Comparison of ENCODE assay signal across 8 mouse cellular contexts in genomic region chr11:106788775-106789459, GRCm38 (mm10). TPM values are rescaled to one million over a fixed set of nuclear protein-coding genes. Genes with fewer than 3 reads are reported as not detected.
A peak's percentile ranks its signal among the peaks of the same experiment; 100 is the strongest.
DNase-seq lines count a peak whose midpoint lies in the region; ATAC-seq and TF ChIP-seq lines count a peak whose summit lies in the region.

TSS of gene Ddx5 (minus strand) at chr11:106789185.
TSS of gene Cep95 (plus strand) at chr11:106789252.

- CTCF ChIA-PET in Patski (lab: Charles Lee), result no interaction called here

- H3K4me1 ChIP-seq in hindbrain, embryonic 11.5 days (replicated peaks; ENCODE audit: control insufficient read depth, insufficient read depth, low read length), result 0 out of 2 replicates have a peak, but pooled peaks cover 2% of the 10 kb centered on the region
- peaks cover 9% of the 10 kb centered on the region for H3K4me1 ChIP-seq in lung, embryonic 16.5 days (replicated peaks; ENCODE audit: control insufficient read depth, insufficient read depth, low read length)

- H3K27ac ChIP-seq in hindbrain, embryonic 11.5 days (ENCODE audit: low read depth, low read length), result peak within 1 kb of the TSS; percentile 98
- peak within 1 kb of the TSS; percentile 99 for H3K27ac ChIP-seq in lung, embryonic 16.5 days (ENCODE audit: low read length)

- DNase-seq in Patski (ENCODE audit: low read depth, low spot score), result peak; percentile 91
- DNase-seq in cerebellum, postnatal 10 days, result peak; percentile 99
- DNase-seq in frontal cortex, adult 2 months (ENCODE audit: extremely low spot score in 1 of 2, low spot score in 1 of 2), result peak; percentile 95 to 97
- peak; percentile 96 for DNase-seq in hindbrain, embryonic 11.5 days (ENCODE audit: low spot score)
- peak; percentile 98 for DNase-seq in layer of hippocampus, adult 9-11 months
- DNase-seq in ovary, adult 18-20 months (ENCODE audit: low spot score), result peak; percentile 95
- peak; percentile 97 to 99 for DNase-seq in thymus, postnatal 10 days (ENCODE audit: low spot score in 2 of 2)

- peaks cover 5% of the 10 kb centered on the region; the same call in 1 of the 2 replicates for H3K36me3 ChIP-seq in hindbrain, embryonic 11.5 days (ENCODE audit: control insufficient read depth, insufficient read depth, low read length)
- H3K36me3 ChIP-seq in lung, embryonic 16.5 days (ENCODE audit: control insufficient read depth, insufficient read depth, low read length), result peaks cover 25% of the 10 kb centered on the region

- H3K27me3 ChIP-seq in Patski, result no peaks in the 10 kb centered on the region
- no peaks in the 10 kb centered on the region for H3K27me3 ChIP-seq in hindbrain, embryonic 11.5 days (ENCODE audit: control insufficient read depth, insufficient read depth, low read length)
- no peaks in the 10 kb centered on the region for H3K27me3 ChIP-seq in lung, embryonic 16.5 days (ENCODE audit: control insufficient read depth, insufficient read depth, low read depth, low read length)

- POLR2A ChIA-PET in Patski (lab: Charles Lee), result interaction anchor here (0.5 to 3.0 kb wide), 5 partner anchors 9 to 165 kb away, joined by 3 to 16 read pairs (median 5); partner anchors contain the start of gene Polg2

- no peak for TF ChIP-seq CTCF in Patski (IDR thresholded peaks at IDR 0.05)

- H3K9ac ChIP-seq in hindbrain, embryonic 11.5 days (ENCODE audit: low read depth, low read length), result peak within 1 kb of the TSS; percentile 100
- peak within 1 kb of the TSS; percentile 98 for H3K9ac ChIP-seq in lung, embryonic 16.5 days (ENCODE audit: low read length)

- under 1% methylated on average over 58 of the region's 58 CpGs for WGBS in hindbrain, embryonic 11.5 days
- under 1% methylated on average over 58 of the region's 58 CpGs for WGBS in lung, embryonic 16.5 days

- in situ Hi-C loops in Patski (cut with MboI; ENCODE audit: low pct_unique_long_range_greater_than_20kb), result no loop called here

- peak; percentile 75 for ATAC-seq in Patski
- ATAC-seq in hindbrain, embryonic 11.5 days (ENCODE audit: low FRiP score), result peak; percentile 93
- peak; percentile 93 for ATAC-seq in lung, embryonic 16.5 days (ENCODE audit: low read depth)

- H3K9me3 ChIP-seq in hindbrain, embryonic 11.5 days (ENCODE audit: control insufficient read depth, low read length), result no peaks in the 10 kb centered on the region
- no peaks in the 10 kb centered on the region for H3K9me3 ChIP-seq in lung, embryonic 16.5 days (ENCODE audit: control insufficient read depth, low read length)

- peak within 1 kb of the TSS; percentile 62 for H3K4me2 ChIP-seq in hindbrain, embryonic 11.5 days (replicated peaks; ENCODE audit: low read depth, low read length)
- H3K4me2 ChIP-seq in lung, embryonic 16.5 days (ENCODE audit: low read depth, low read length), result peak within 1 kb of the TSS; percentile 90

- H3K4me3 ChIP-seq in hindbrain, embryonic 11.5 days (ENCODE audit: low read depth, low read length), result peak within 1 kb of the TSS; percentile 98
- peak within 1 kb of the TSS; percentile 70 for H3K4me3 ChIP-seq in lung, embryonic 16.5 days (ENCODE audit: low read length)

RNA-seq across cellular contexts. Expression of gene Ddx5, which starts in this region (rescaled TPM):
- polyA plus RNA-seq in Patski (2021), result 757 TPM
- polyA plus RNA-seq in frontal cortex, adult 2 months (2012; rRNA removed), result 601 and 664 TPM in 2 replicates
- polyA plus RNA-seq in hindbrain, embryonic 11.5 days (2014; fragmentation: Nextera tagmentation; extraction: Ambion mirVana), result 544 and 600 TPM in 2 replicates
- 352 and 357 TPM in 2 replicates for polyA plus RNA-seq in lung, embryonic 16.5 days (2015; fragmentation: Nextera tagmentation; extraction: Ambion mirVana)

RNA-seq across cellular contexts. Expression of gene Cep95, which starts in this region (rescaled TPM):
- polyA plus RNA-seq in Patski (2021), result 19.4 TPM
- 22.3 and 23.1 TPM in 2 replicates for polyA plus RNA-seq in frontal cortex, adult 2 months (2012; rRNA removed)
- polyA plus RNA-seq in hindbrain, embryonic 11.5 days (2014; fragmentation: Nextera tagmentation; extraction: Ambion mirVana), result 19.4 and 22.5 TPM in 2 replicates
- 21.8 and 22.6 TPM in 2 replicates for polyA plus RNA-seq in lung, embryonic 16.5 days (2015; fragmentation: Nextera tagmentation; extraction: Ambion mirVana)

Comparison
In these comparisons a context has a peak if more than half of its experiments do, and no peak if none do; other contexts are left out.
1. Peak in every context shown above with its lines: DNase-seq, ATAC-seq, H3K4me3 ChIP-seq and H3K27ac ChIP-seq.